Mouse (Mus musculus) ovary, postnatal 14 days (tissue): ENCODE results near the gene Bag2.
A peak's percentile ranks its signal among the peaks of the same experiment; 100 is the strongest.
"Not testable (repeated sequence)": the region's sequence is repeated elsewhere in the genome, so short reads cannot be mapped to it uniquely, and the experiment has no call there.

Experiments used
- DNase-seq: peaks from one replicate; pipeline ENCODE4 v3.0.0; 2022; ENCODE audit warnings: low spot score

The Bag2 gene

DNA sequence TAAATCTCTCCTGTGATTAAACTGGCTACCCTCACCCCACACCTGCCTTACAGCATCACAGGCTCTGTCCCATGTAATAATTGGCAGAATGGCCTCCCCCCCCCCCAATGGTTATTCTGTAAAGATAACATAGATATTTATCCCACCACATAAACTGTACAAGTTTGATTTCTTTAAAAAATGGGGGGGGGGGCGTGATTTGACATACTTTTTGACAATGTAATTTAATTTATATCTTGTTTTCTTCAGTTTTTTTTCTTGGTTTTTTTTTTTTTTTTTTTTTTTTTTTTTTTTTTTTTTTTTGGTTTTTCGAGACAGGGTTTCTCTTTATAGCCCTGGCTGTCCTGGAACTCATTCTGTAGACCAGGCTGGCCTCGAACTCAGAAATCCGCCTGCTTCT lies 7.9 kb downstream of the Bag2 start:
- DNase-seq = not testable (repeated sequence)

DNA sequence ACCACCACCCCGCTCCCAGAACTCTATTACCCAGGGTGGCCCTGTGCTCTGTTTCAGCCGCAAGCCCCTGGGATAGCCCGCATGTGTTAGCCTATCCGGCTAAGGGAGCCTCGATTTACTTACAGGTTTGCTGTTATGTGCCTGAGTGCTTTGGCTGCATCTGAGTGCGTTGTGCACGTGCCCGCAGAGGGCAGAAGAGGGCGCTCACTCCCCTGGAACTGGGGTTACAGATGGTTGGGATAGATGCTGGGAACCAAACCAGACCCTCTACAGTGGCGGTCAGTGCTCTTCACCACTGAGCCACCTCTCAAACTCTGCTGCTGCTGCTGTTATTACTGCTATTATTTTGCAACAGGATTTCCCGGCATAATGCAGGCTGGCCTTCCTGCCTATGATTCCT lies 8.5 kb downstream of the Bag2 start:
- DNase-seq = no peak

DNA sequence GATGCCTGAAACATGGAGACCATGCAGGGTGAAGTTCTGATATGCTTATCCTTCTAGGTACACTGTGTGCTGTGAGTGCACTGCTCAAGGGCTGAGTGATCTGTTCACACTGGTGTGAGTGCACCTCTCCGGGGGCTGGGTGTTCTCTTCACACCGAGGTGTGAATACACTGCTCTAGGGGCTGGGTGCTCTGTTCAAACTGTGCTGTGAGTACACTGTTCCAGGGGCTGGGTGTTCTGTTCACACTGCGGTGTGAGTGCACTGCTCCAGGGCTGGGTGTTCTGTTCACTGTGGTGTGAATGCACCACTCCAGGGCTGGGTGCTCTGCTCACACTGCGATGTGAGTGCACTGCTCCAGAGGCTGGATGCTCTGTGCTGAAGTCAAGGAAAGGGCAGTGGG lies 11.7 kb downstream of the Bag2 start:
- DNase-seq = no peak

DNA sequence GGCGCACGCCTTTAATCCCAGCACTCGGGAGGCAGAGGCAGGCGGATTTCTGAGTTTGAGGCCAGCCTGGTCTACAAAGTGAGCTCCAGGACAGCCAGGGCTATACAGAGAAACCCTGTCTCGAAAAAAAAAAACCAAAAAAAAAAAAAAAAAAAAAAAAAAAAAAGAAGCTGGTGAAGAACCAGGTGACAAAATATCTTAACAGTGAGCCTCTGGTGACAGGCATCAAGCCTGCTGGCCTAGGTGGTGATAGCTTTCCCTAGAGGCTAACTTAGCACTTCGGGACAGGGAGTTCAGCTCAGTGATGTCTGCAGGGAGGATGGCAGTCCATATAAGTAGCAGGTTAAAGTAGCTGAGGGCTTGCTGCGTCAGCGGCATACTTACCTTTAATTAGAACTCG lies 12.8 kb downstream of the Bag2 start:
- not testable (repeated sequence) for DNase-seq

DNA sequence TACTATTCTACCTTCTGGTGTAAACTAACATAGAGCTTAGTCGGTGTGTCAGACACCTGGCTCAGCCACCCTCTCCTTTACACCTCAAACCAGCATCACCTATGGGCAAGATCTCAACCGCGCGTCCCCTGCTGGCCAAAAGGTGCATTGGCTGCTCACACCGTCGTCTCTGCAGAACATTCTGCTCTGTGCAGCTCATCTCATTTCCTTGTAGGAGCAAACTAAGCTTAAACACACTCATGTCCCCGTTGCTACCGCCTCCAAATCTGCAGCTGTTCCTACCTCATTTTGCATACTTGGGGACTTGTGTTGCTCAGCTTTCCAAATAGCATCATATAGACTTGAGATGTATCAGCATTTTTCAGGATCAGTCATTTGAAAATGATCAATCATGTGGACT lies 14.7 kb downstream of the Bag2 start:
- no peak for DNase-seq

DNA sequence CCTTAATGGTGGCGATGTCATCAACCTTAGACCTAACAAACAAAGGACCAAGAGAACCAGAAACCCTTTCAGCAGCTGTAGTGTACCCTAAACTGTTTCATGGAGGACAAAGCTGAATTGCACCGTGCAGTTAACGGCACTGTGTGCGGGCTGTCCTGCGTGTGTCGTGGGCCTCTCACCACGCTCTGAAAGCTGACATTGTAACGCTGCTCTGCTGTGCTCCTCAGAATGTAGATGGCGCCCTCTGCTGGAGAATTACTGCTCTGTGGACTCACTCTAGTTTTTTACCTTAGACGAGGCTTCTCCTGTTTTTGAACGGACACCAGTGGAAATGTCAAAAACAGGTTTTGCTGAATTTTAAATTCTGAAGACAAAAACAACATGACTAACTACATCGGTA lies 18.3 kb downstream of the Bag2 start:
- peak; percentile 74 for DNase-seq

DNA sequence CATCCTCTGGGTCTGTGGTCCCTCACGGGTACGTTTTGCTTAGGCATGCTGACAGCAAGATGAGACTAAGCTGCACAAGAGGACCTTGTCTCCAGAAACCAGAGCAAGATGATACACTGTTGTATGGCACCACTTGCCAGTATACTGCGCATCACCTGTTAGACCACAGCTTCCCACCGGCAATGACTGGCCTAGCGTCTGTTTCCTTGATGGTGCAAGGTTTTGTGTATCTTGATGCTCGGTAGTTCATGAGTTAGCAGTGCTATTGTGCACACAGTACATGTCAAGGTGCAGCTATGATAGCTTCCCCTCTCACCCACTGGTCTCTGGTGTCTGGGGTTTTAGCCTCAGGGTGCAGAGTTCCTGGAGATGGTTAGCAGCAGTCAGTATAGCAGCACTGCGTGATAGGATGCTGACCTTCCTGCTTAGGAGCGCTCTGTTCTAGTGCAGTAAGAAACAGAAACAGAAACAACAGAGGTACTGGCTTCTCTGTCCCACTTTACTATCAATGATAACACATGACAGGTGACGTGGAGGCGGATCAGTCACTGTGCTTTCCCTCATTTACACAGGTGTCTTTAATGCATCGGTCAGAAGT lies 18.8 kb downstream of the Bag2 start:
- no peak for DNase-seq

DNA sequence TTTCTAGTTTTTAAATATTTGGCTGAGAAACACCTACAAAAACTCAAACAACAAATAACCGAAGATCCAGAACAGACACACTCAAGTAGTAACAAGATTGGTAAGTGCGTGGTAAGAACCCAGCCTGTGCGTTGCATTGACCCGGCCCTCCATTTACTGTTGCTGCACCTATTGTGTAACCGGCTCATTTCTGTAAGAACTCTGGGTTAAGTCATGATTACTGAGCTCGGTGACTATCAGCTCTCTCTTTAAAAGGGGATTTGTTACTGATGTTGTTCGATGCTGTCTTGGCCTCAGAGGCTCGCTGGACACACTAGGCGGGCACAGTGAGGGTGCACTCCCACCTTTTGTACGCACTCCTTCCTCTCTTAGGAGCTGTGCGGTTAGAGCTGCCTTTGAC lies 19.3 kb downstream of the Bag2 start:
- no peak for DNase-seq

DNA sequence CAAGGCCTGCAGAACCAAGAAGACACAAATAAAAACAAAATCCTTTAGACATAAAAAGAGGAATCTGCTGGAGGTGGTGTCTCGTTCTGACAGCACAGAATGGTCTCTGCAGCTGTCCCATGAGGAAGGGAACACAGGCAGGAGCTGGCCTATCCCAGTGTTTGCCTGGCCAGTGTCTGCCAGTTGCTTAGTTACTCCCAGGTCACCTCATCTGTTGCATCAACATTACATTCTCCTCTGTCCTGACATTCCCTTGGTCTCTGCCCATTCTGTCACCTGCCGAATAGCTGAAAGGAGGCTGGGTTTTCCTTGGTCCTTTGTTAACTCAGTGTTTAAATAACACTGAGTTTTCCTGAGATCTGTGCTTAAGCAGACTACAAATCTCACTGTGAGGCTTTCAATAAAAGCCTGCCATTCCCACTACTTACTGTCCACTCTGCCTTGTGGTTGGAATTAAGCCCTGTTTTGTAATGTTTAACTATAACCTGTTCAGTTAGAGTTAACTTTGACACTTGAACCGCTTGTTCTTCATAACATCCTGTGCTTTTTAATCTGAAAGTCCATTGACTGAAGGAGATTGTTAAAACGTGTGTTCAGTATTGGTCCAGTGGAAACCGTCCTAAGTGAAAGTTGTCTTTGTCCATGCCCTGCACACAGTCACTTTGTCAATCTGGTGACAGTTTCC lies 23.5 kb downstream of the Bag2 start:
- DNase-seq = no peak

DNA sequence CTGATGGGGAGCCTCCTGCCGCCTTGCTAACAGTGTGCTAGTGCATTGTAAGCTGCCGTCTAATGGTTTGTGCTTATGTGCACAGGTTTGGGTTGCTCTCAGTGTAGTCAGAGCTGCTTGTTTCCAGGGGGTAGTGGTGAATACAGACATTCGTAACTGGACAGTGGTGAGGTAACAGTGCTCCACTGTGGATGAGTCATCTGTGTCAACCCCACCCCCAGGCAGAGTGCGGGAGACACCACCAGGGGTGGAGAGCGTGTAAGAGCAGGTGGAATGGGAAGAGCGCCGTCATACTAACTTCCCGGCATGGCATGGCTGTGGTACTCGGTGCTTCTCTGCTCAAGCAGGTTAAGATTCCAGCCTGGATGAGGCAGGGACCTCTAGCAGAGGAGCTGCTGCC lies 24.6 kb downstream of the Bag2 start:
- DNase-seq = no peak

DNA sequence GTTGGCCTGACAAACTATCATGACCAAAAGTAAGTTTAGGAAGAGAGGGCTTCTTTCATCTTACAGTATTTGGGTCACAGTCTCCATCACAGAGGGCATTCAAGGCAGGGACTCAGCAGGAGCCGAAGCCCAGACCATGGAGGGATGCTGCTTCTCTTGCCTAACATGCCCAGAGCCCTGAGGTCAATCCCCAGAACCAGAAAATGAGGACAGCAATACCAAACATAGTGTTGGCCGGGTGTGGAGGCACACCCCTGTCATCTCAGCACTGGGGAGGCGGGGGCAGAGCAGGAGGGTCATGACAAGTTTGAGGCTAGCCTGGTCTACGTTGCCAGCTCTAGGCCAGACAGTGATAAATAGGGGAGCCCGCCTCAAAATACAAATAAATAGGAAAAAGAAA lies 32.5 kb downstream of the Bag2 start:
- no peak for DNase-seq

DNA sequence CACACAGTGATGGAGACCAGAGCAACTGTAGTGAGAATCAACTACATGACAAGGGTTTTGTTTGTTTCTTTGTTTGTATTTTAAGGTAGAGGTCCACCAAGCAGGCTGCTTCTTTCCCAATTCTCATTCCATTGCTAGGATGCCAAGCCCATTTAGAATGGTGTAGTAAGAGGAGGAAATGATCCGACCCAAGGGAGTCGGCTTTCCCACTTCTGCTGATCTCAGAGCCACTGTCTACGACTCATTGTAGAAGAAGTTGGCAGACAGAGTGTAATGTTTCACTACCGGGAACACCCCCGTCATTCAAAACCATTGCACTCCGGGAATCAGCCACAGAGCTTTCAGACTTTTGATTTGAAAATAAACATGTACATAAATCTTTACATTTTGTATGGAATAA lies 33.1 kb downstream of the Bag2 start:
- no peak for DNase-seq

DNA sequence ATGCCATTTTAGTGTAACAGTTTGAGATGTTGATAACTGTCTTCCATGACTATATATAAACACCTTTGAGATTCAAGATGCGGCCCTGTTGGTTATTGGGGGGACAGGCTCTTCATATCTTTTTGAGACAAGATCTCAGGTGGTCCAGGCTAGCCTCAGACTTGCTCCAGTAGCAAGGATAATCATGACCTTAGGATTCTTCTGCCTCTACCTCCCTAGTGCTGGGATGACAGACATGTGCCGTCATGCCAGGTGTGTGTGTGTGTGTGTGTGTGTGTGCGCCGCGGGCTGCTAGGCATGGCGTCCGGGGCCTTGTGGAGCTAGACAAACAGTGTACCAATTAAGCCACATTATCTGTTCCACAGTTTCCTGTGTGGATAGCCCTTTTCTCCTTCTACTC lies 36.6 kb downstream of the Bag2 start:
- DNase-seq = no peak

DNA sequence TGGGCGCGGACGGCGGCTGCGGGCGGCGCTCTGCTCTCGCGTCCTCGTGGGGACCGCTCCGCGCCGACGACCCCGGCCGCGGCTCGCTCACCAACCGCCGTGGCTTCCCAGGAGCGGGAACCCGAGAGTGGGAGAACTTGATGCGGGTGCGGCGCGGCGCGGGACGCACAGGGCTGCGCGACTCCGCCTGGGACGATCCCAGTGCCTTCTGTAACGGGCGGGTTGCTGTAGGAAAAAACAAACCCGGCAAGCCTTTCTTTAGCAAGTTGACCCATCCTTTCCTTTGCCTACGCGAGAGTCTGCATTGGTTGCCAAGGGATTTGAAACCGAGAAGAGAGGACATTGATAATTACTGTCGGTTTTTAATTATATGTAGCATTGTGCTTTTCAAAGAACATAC lies 37.4 kb downstream of the Bag2 start:
- peak; percentile 10 for DNase-seq

DNA sequence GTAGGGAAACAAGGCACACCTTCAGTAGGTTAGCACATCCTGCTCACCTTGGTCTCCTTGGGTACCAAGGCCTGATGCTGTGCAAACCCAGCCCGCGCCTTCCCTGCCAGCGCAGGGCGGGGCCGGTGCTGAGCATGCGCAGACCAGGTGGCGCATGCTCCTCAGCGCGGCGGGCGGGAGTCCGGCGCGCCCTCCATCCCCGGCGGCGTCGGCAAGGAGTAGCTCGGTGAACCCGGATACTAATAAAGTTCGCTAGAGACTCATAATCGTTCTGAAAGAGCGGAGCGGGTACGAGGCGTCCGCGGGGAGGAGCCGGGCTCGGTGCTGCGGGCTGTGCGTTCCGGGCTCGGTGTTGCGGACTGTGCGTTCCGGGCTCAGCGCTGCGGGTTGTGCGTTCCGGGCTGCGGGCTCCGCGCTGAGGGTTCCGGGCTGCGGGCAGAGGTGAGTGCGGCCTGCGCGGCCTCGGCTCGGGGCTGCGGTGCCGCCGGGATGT lies 37.8 kb downstream of the Bag2 start, which contains the start of gene Rab23:
Rab23 (plus strand) TSS at position 155 of the 493 bp plus-strand sequence.
- DNase-seq = peak; percentile 66

DNA sequence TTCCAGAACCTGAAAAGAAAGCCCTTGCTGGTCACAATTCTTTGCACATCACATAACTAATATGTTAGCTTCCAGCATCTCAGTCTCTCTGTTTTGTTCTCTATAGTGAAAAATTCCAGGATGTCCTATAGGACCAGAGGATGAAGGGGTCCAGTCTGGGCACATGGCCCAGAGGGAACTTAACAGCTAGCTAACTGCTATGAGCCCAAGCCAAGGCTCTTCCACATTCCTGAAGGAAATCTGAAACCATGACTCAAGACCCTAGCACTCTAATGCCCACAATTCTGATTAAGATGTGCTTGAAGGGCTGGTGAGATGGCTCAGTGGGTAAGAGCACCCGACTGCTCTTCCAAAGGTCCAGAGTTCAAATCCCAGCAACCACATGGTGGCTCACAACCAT lies 40.0 kb downstream of the Bag2 start:
- no peak for DNase-seq

DNA sequence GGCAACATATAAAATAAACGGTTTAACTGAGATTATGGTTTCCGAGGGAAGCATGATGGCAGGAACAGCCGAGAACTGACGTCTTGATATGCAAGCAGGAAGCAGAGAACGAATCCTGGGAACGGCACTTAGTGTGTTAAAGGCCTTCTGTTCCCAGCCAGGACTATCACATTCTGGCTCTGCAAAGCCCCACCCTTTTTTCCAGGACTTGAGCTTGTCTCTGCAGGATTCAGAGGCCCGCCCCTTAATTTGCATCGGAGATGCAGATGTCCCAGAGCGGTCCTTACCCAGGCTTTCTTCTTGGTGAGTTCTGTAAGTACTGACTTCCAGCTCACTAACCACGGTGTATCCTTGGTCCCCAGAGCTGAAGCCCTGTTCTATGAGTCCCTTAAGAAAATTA lies 42.8 kb downstream of the Bag2 start:
- DNase-seq = no peak

DNA sequence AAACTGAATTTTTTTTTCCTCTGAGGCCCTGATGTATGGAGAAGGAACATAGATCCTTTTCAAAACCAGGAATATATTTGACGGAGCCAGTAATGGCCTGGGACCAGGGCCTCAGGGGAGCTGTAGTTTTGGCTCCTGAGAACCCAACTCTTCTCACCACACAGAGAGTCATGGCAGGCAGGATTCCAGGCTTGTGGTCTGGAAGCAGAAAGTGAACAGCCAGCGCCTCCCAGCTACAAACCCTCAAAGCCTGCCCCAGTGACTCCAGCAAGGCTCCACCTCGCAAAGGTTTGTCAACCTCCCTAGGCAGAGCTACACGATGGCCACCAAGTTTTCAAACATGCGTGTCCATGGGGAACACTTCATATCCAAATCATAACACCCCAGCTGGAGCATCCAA lies 45.6 kb downstream of the Bag2 start:
- DNase-seq = no peak

DNA sequence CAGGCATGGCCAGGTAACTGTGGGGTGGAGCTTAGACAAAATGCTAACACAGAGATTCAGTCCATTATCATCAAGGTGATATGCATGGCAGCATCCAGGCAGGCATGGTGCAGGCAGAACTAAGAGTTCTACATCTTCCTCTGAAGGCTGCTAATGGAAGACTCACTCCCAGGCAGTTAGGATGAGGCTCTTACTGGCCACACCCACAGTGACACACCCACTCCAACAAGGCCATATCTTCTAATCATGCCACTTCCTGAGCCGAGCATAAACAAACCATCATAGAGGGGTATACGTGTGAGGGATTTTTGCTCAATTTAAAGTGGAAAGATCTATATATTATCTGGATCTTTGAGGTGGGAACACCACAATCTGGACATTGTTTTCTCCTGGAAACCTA lies 48.0 kb downstream of the Bag2 start:
- DNase-seq = no peak

DNA sequence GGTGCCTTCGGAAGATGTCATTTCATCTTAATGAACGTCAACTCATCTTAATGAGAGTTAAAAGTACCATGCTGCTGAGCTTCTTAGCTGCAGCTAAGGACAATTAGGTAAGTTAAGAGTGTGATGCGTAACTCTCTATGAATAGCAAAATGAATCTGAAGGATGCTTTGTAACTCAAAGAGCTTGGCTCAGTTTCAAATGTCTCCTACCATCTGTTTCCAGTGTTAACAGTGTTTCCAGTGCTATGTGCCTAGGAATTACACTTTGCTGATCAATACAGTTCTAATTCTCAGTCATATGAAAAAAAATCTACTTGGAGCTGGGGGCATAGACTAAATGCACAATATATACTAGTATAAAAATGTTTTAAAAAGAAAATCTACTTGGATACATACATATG lies 56.4 kb downstream of the Bag2 start:
- DNase-seq = no peak

DNA sequence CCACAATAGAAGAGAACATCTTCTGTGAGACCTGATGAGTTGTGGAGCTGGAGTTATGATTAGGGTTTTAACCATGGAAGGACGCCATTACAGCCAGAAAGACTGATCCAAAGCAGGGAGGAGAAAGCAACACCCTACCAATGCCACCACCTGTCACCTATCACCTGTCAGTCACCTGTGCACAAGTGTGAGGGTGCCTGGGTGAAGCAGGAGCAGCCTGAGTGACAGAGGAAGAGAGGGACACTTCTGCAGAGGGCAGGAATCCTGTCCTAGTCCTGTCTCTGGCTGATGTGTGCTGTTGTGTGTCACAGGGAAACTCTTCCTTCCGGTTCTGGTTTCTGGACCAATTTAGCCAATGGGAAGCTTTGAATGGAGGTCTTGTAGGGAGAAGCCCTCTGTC lies 61.6 kb downstream of the Bag2 start:
- no peak for DNase-seq
